Mouse (Mus musculus): ENCODE measurements around the gene Cd47.

Gene Cd47

DNA sequence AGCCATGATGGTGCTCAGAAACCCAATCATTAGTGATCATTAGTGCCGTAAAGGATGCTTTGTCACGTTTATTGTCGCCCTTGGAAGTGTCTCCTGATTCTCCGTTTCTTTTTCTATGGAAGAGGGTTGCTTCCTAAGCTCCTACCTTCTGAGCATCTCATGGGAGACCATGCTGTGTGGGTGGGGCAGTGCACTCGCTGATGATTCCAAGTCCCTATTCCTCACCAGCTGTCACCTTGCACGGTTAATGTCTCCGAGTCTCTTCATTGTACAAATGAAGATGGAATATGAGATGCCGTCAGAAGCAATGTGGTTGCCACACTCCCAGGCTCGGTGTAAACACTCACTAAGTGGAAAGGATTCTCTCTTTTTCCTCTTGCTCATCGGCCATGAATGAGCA lies 119.9 kb downstream of the Cd47 start:
- DNase-seq = peak; percentile 49 to 70

DNA sequence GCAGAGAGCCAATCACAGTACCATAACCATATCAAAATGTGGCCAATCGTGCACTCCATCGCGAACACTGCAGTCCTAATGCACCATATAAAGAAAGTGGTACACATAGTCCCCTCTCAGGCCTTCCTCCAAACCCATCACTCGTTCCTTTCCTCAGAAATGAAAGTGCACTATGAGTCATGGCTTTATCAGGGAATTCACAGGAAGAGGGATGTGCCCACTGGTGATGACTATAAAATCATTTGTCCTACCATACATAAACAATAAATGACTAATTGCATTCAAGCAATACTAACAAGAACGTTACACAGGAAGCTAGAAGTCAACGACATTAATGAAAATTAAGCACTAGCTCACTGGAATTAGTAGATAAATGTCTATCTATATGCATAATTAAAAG lies 121.3 kb downstream of the Cd47 start:
- no peak for DNase-seq

- DNase-seq = no peak
Measured at GRCm38 (mm10) chr16:49922098-49922497, 121.8 kb downstream of the Cd47 start.

DNA sequence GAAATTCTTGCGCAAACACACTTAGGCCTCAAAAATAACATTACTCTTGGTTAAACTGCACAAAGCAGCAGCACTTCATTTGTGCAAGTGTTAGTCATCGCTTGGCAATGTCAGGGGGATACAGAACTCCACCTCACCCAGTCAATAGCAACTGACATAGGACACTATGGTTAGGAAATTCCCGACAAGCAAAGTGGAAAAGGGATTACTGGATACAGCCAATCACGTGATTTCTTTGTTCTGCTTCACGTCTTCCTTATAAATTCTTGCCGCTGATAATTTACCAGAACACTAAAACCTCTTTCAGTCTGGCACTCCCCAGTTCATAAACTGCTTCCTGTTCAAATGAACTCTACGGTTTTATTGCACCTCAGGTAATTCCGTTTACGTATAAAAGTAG lies 123.4 kb downstream of the Cd47 start:
- DNase-seq = no peak

- DNase-seq = no peak
Measured at GRCm38 (mm10) chr16:49924941-49925340, 124.6 kb downstream of the Cd47 start.

DNA sequence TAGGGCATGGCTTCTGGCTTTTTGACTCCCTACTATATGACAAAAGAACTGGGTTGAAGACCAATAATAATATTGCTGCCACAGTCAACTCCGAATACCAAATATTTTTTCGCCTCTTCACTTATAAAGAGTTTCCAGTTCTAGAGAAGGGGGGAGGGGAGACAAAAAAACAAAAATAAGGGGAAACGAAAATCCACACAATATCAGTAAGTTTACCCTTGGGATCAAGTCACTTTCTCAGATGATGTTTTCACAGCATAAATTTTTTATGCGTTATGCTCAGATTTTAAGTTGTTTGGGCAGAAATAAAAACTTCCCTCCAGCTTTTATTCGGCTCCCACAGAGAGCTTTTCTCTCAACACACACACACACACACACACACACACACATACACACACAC lies 132.9 kb downstream of the Cd47 start:
- DNase-seq = no peak

GRCm38 (mm10) chr16:49936008-49936443 lies 135.7 kb downstream of the Cd47 start:
- no peak for DNase-seq

DNA sequence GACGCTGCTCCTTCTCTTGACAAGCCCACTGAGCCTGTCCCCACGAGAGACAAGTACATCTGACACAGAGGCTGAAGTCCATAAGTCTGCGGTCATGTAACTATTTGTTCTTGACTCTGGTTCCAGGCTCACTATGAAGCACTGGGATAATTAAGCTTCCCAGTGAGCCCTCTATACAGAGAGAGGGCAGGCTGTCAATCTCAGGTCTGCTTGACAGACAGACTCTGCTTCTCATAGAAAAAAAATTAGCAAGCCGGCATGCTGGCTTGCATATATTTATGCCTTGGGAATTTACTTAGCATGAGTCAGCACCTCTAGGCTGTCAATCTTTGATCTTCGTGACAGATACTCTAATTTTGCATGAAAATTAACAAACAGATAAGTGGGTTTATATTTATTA lies 136.5 kb downstream of the Cd47 start:
- no peak for DNase-seq

DNA sequence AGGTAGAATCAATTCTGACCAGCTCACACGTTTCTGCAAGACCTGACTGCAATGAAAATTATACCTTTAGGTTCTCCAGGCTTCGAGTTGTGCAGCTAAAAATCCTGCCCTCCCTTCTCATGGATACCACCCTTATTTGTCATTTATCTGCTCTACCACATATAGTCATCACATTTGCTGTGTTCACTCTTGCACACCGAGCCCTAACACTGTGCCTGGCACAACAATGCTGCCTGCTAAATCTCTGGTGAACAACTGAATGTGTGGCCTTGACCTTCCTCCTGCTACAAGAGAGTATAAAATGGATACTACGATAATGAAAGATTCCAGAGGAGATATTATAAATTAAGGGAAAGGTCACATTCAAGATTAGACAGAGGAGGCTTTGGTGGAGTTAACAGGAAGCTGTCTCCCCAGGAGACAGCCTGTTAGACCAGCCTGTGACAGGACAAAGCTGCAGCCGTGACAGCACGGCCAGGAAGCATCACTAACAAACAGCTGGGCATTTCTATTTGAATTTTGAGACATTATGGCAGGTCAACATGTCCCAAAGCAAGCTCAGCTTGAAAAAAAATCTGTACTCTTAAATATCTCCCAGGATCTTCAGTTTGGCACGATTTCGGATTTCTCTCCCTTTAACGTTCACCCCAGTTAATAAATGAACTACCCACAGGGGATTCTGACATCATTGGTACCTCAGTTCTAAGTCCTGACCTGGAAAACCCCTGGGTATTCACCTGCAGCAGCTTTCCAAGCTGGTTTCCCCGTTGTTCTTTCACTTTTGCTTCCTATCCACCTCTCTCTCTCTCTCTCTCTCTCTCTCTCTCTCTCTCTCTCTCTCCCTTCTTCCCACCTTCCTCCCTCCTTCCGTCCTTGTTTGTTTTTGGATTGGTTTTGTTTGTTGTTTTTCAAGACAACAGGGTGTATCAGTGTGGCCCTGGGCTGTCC lies 137.2 kb downstream of the Cd47 start:
- no peak for DNase-seq

DNA sequence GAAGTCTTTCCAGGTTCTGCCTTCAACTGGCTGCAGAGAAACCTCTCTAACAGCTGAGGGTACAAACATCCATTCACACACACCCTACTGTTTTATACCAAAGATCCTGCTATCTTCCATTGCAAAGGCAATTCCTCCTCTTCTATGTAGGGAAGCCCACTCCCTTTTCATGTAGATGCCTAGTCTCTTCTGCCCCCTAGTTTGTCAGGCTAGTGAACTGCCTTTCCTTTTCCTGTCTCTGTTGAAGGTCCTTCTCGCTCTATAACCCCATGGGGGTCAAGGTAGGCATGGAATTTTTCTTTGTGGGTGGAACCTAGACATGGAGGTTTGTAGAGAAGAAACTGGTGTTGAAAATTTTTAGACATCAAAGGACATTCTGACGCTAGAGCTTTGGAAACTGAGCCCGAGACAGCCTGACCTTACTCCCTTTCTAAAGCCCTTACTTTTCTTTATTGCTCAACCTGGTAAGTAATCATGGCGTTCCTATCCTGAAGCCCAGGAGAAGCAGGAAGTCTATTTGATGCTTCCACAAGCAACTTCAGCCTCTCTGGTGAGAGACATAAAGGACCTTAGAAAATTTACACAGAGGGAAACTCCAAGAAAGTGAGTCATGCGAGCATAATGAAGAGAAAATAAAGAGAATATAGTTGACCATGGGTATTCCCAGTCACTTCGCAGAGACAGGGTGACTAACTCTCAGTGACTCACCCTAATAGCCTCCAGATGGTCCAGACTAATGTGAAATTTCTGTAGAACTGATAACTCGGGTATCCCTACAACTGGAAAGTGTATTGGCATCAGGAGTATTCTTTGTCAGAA lies 138.4 kb downstream of the Cd47 start:
- DNase-seq = no peak

DNA sequence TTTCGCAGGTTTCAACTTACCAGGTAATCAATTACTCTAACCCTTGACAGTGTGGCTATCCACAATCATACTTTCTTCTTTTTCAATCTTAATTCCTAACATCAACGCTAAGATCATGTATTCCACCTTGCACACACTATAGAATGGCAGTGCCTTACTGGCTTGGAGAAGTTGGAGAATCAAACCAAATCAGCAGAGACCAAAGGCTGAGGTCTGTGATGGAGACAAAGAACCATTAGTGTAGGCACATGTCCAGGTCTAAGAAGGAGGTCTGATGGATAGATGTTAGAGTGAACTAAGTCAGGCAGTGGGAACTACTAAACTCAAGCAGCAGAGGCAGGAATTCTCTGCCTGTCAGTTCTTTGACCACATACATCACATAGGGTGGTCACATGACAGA lies 139.0 kb downstream of the Cd47 start:
- no peak for DNase-seq

GRCm38 (mm10) chr16:49940473-49940872 lies 140.1 kb downstream of the Cd47 start:
- DNase-seq = no peak

DNA sequence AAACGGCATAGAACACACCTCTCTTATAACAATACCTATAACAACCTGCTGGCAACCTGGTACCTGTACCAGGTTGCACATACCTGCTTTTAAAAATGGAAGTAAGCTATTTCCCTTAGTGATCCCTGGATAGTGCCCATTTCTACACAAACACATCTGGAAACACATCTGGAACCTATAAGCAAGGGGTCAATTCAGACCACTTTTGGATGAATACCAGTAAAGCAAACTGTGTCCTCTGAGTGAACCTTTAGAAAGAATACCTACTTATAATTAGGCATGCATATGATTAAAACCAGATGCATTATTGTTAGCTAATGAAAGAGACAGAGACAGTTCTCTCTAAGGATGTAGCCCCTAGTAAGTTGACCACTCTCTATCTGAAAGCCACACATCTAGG lies 140.7 kb downstream of the Cd47 start:
- no peak for DNase-seq

DNA sequence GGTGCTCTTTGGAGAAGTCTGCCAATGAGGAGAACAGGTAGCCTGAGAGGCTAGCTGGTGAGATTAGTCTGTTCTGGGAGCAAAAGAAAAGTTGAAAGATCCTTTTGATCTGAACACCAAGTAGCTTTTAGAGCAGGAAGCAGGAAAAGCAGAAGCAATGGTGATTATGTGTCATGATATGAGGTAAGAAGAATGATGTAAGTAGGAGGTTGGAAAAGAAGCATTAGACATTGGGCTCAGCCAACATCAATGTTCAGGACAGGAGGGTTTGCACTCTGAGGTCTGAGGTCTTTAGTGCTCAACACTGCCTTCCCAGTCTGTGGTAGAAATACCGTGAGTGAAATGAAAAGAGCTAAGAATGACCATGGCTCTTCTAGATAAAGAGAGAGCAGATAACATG lies 143.4 kb downstream of the Cd47 start:
- no peak for DNase-seq

DNA sequence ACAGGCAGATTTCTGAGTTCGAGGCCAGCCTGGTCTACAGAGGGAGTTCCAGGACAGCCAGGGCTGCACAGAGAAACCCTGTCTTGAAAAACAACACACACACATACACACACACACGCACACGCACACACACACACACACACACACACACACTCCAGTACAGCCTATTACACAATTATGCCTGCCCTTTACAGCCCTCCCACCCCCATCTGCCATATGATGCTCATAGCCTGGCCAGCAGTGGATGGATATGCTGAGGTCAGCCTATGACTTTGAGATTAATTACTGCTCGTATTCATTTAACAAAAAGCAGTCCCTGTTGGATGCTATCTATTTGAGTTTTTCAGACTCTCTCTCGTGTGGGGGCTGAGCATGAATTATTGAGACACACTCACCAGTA lies 144.8 kb downstream of the Cd47 start:
- DNase-seq = no peak

DNA sequence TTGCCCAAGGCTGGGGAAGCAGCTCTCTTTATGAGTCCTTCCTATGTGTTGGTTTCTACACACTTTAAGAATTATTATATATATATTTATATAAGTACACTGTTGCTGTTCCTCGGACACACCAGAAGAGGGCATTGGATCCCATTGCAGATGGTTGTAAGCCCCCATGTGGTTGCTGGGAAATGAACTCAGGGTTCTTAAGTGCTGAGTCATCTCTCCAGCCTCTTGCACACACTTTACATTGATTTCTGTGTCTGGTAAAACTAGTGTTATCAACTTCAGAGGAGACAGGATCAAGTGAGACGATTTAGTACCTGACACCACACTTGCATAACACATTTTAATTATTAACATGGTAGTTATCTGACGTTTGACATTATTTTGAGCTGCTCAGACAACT lies 146.7 kb downstream of the Cd47 start:
- no peak for DNase-seq

- no peak for DNase-seq
Measured at GRCm38 (mm10) chr16:49947610-49948009, 147.3 kb downstream of the Cd47 start.

DNA sequence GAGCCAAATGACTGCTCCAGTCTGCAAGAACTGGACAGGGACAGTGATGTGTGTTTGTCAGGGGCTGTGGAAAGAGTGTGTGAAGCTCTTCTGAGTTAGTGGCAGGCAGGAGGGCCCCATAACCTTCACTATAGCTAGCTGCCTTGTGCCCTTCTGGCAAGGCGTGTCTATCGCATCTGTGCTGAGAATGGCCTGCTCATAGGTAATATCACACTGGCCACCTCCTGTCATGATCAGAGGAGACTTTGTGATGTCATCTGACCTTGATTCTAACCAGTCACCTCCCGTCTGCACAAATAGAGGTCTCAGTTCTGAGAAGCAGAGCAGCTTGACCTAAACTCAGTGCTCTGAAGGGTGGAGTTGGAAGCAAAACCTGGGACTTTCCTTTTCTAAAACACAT lies 148.0 kb downstream of the Cd47 start:
- no peak for DNase-seq

- DNase-seq = no peak
Measured at GRCm38 (mm10) chr16:49949261-49949660, 148.9 kb downstream of the Cd47 start.

GRCm38 (mm10) chr16:49950340-49950739 lies 150.0 kb downstream of the Cd47 start:
- no peak for DNase-seq

- no peak for DNase-seq
Measured at GRCm38 (mm10) chr16:49951288-49951691, 151.0 kb downstream of the Cd47 start.

DNA sequence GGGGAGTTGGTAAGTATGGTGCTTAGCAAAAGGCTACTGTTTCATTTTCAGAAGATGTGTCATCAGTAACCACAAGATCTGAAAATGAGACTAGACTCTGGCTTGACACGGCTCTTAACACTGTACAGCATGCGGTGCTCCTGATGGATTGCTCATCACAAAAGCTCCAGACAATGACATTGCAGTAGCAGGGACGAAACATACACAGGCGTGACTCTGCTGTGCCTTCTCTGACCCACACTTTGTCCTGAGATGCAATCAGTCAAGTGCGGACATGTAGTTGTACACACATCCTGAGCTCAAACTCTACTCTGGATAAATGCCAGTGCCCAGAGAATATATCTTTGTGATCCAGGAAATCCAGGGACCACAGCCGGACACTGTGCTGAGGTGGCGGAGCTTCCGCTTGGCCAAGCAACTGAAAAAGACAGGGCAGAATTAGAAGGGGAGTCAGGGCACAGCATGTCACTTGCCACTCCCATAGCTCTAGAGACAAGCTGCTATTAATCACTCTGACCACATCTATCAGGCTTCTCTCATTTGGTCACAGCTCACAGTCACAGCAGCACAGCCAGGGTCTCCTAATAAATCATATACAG lies 151.7 kb downstream of the Cd47 start:
- DNase-seq = no peak

DNA sequence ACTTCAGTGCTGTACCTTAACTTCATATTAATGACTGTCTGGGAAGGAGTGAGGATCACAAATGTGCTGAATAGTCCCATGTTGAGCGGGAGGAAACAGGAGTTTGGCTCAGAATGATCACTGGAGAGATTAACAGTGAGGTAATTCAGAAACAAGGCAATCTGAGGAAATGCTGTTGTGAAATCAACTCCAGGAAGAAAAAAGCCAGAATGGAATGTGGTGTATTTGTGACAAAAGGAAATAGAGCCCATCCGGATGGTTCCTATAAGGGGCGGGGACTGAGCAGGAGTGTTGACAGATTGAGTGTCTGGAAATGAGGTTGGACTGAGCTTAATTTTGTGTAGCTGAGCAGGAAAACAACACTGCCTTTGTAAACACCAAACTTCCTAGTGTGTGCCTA lies 153.5 kb downstream of the Cd47 start:
- DNase-seq = no peak

DNA sequence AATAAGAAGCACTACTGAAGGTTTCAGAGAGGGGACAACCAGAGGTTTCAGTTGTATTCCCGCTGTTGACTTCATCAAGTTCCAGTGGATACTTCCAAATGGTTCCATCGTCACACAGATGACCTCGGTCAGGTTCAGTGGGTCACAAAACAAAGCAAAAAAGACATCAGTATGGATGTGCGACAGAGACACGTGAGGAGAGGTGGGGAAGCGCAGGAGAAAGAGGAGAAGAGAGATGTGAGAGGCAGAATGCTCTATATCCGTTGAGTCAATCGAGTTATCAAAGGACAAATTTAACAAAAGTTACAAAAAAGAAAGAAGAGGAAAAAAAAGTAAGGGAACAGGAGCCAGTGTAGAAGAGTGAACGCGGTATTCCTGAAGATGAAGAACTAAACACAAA lies 154.6 kb downstream of the Cd47 start:
- DNase-seq = no peak
